9 mouse cellular contexts compared by ENCODE assay signal in the genomic region with DNA sequence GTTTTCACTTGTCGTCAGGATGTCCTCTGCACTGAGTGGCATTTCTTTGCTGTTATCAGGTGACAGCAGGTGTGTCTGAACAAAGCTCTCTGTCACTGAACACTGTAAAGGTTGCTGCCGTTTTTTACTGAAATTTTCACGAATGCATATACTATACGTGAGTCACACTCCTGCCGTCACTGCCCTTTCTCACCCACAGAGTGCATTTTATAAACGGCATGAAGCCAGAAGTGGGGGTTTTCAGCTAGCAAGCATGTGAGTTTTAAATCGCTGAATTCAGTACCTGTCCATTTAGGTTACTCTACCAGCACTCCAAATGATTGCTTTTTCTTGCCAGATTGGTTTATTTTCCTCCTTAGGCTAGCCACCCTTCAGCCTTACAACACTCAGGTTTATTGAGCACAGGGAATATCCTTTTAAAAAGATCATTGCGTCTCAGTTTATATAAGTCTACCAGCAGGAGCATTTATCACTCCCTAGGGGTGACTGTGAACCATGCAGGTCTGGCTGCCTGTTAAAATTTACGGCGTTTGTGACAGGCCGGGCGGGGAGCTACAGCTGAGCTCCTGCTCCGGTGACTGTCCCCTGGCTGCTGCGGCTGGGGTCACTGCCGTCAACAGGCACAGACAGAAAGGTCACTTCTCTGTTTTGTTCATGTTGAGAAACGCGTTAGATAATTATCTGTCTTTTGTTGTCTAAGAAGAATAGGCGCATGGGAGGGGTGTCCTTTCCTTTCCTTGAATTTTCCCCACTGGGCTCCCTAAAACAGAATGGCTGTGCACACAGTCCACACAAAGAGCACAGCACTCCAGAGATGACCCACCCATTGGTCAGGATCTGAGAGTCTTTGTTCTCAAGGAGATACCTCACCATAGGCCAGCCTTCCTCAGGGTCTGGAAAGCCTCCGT.
DNase-seq lines count a peak whose midpoint lies in the region; ATAC-seq and TF ChIP-seq lines count a peak whose summit lies in the region.
"Had no signal": no experiment of that assay in that cellular context is flagged by ENCODE, and none has a peak within 500 bp of the region (broad histone marks: within the 10 kb centered on the region; RNA-seq: fewer than 3 reads in every experiment).

No protein-coding gene starts in this region.

- peak; percentile 61; the same call in 1 of the 2 replicates for ATAC-seq in embryonic facial prominence, embryonic 14.5 days (ENCODE audit: low read depth)
- peak; percentile 68 for ATAC-seq in hindbrain, embryonic 14.5 days (ENCODE audit: low FRiP score)
- peak; percentile 69 for ATAC-seq in limb, embryonic 14.5 days (ENCODE audit: low FRiP score, low read depth)
- peak; percentile 92 for ATAC-seq in neural tube, embryonic 13.5 days (ENCODE audit: low read depth)

- H3K4me2 ChIP-seq in embryonic facial prominence, embryonic 14.5 days (ENCODE audit: low read depth, low read length), result no peak overlapping the region
- H3K4me2 ChIP-seq in hindbrain, embryonic 14.5 days (replicated peaks), result peak overlapping the region; percentile 23; the same call in 1 of the 2 replicates
- peak overlapping the region; percentile 23; the same call in 1 of the 2 replicates for H3K4me2 ChIP-seq in limb, embryonic 14.5 days (replicated peaks; ENCODE audit: low read depth, low read length, severe bottlenecking)
- H3K4me2 ChIP-seq in neural tube, embryonic 13.5 days, result peak overlapping the region; percentile 40

- no peaks in the 10 kb centered on the region for H3K36me3 ChIP-seq in embryonic facial prominence, embryonic 14.5 days (ENCODE audit: control insufficient read depth, insufficient read depth, low read length)
- no peaks in the 10 kb centered on the region for H3K36me3 ChIP-seq in hindbrain, embryonic 14.5 days (replicated peaks; ENCODE audit: control insufficient read depth, insufficient read depth)
- H3K36me3 ChIP-seq in limb, embryonic 14.5 days (ENCODE audit: control insufficient read depth, insufficient read depth, low read length), result no peaks in the 10 kb centered on the region
- no peaks in the 10 kb centered on the region for H3K36me3 ChIP-seq in neural tube, embryonic 13.5 days

- H3K9ac ChIP-seq in embryonic facial prominence, embryonic 14.5 days (ENCODE audit: low read depth, low read length), result no peak overlapping the region
- H3K9ac ChIP-seq in hindbrain, embryonic 14.5 days, result peak overlapping the region; percentile 12; the same call in 1 of the 2 replicates
- no peak overlapping the region for H3K9ac ChIP-seq in limb, embryonic 14.5 days (ENCODE audit: low read depth, low read length, severe bottlenecking)
- peak overlapping the region; percentile 49; the same call in 1 of the 2 replicates for H3K9ac ChIP-seq in neural tube, embryonic 13.5 days

- intact Hi-C loops in left cerebral cortex, postnatal 10 days (cut with DNase I), result no loop called here

- no peaks in the 10 kb centered on the region for H3K9me3 ChIP-seq in embryonic facial prominence, embryonic 14.5 days (ENCODE audit: control insufficient read depth, low read length)
- no peaks in the 10 kb centered on the region for H3K9me3 ChIP-seq in hindbrain, embryonic 14.5 days (ENCODE audit: control insufficient read depth, low read length)
- no peaks in the 10 kb centered on the region for H3K9me3 ChIP-seq in limb, embryonic 14.5 days (ENCODE audit: control insufficient read depth, low read length)
- no peaks in the 10 kb centered on the region for H3K9me3 ChIP-seq in neural tube, embryonic 13.5 days

- DNase-seq in cerebellum, adult 11-12 months, result peak; percentile 59
- no peak for DNase-seq in cerebellum, postnatal 4 days (ENCODE audit: low spot score in 2 of 2)
- no peak for DNase-seq in embryonic facial prominence, embryonic 14.5 days (ENCODE audit: low spot score)
- peak; percentile 50 for DNase-seq in hindbrain, embryonic 14.5 days (ENCODE audit: low spot score)
- peak; percentile 72 for DNase-seq in limb, embryonic 14.5 days (ENCODE audit: low spot score)
- DNase-seq in right cerebral cortex, postnatal 36 days (ENCODE audit: low spot score in 2 of 2), result no peak
- DNase-seq in left cerebral cortex, postnatal 10 days (ENCODE audit: extremely low spot score in 1 of 2, low spot score in 2 of 2), result no peak

- WGBS in embryonic facial prominence, embryonic 14.5 days, result 46% methylated on average over 19 of the region's 19 CpGs
- WGBS in hindbrain, embryonic 14.5 days, result 19% methylated on average over 19 of the region's 19 CpGs
- 12% methylated on average over 19 of the region's 19 CpGs for whole genome bisulfite sequencing in limb, embryonic 14.5 days
- WGBS in neural tube, embryonic 13.5 days, result 11% methylated on average over 19 of the region's 19 CpGs

- no peak for TF ChIP-seq POLR2A in limb, embryonic 14.5 days (IDR thresholded peaks at IDR 0.05; ENCODE audit: borderline replicate concordance, extremely low read depth, insufficient read depth, insufficient read length)

- H3K27me3 ChIP-seq in embryonic facial prominence, embryonic 14.5 days (replicated peaks; ENCODE audit: control insufficient read depth, insufficient read depth, low read length), result no peaks in the 10 kb centered on the region
- H3K27me3 ChIP-seq in hindbrain, embryonic 14.5 days (ENCODE audit: control insufficient read depth, insufficient read depth, low read length), result no peaks in the 10 kb centered on the region
- no peaks in the 10 kb centered on the region for H3K27me3 ChIP-seq in limb, embryonic 14.5 days (ENCODE audit: control insufficient read depth, insufficient read depth, low read length)
- H3K27me3 ChIP-seq in neural tube, embryonic 13.5 days, result no peaks in the 10 kb centered on the region; the same call in 1 of the 2 replicates

- no peak overlapping the region for H3K27ac ChIP-seq in embryonic facial prominence, embryonic 14.5 days (replicated peaks; ENCODE audit: low read depth, low read length)
- peak overlapping the region; percentile 14; the same call in 1 of the 2 replicates for H3K27ac ChIP-seq in hindbrain, embryonic 14.5 days
- peak overlapping the region; percentile 8 for H3K27ac ChIP-seq in limb, embryonic 14.5 days (replicated peaks; ENCODE audit: low read depth, low read length)
- H3K27ac ChIP-seq in neural tube, embryonic 13.5 days (replicated peaks), result peak overlapping the region; percentile 77

- no peak overlapping the region for H3K4me3 ChIP-seq in embryonic facial prominence, embryonic 14.5 days (ENCODE audit: low read depth, low read length)
- no peak overlapping the region for H3K4me3 ChIP-seq in hindbrain, embryonic 14.5 days (replicated peaks; ENCODE audit: low read length)
- H3K4me3 ChIP-seq in limb, embryonic 14.5 days (replicated peaks; ENCODE audit: low read length), result no peak overlapping the region
- H3K4me3 ChIP-seq in neural tube, embryonic 13.5 days, result no peak overlapping the region
- H3K4me3 ChIP-seq: erythroblast, embryonic 14.5 days had no signal

- peaks cover 11% of the 10 kb centered on the region for H3K4me1 ChIP-seq in embryonic facial prominence, embryonic 14.5 days (ENCODE audit: control insufficient read depth, insufficient read depth, low read length)
- H3K4me1 ChIP-seq in hindbrain, embryonic 14.5 days (replicated peaks; ENCODE audit: control insufficient read depth, insufficient read depth, low read length), result peaks cover 17% of the 10 kb centered on the region
- H3K4me1 ChIP-seq in limb, embryonic 14.5 days (ENCODE audit: control insufficient read depth, insufficient read depth, low read length), result peaks cover 35% of the 10 kb centered on the region
- H3K4me1 ChIP-seq in neural tube, embryonic 13.5 days (replicated peaks), result peaks cover 26% of the 10 kb centered on the region

Comparison
In these comparisons a context has a peak if more than half of its experiments do, and no peak if none do; other contexts are left out.
1. DNase-seq: peak in cerebellum, adult 11-12 months (single experiment), hindbrain, embryonic 14.5 days (single experiment) and limb, embryonic 14.5 days (single experiment); none in cerebellum, postnatal 4 days (0 of 2), embryonic facial prominence, embryonic 14.5 days (single experiment), right cerebral cortex, postnatal 36 days (0 of 2) and left cerebral cortex, postnatal 10 days (0 of 2).
2. H3K9ac ChIP-seq: peak in hindbrain, embryonic 14.5 days (single experiment) and neural tube, embryonic 13.5 days (single experiment); none in embryonic facial prominence, embryonic 14.5 days (single experiment) and limb, embryonic 14.5 days (single experiment).
3. Peak in every context shown above with its lines, with median percentiles within 50 percentile points of each other: ATAC-seq.